Mouse (Mus musculus) kidney, embryonic 14.5 days (tissue): ENCODE measurements around the gene Cend1. TPM values are rescaled to one million over a fixed set of nuclear protein-coding genes. Genes with fewer than 3 reads are reported as not detected.
A peak's percentile ranks its signal among the peaks of the same experiment; 100 is the strongest.

Experiments used
- ATAC-seq: fragments of 200-750 bp; cut with Nextera tagmentation; 2 replicates; pipeline ENCODE4 v1.8.0; 2017; ENCODE audit warnings: moderate number of reproducible peaks, mild to moderate bottlenecking, moderate TSS enrichment, moderate library complexity; ENCODE audit not compliant: low FRiP score, low TSS enrichment
- H3K27ac ChIP-seq: fragments of 300-500 bp; sonication (generic); 2 replicates; pipeline ENCODE4 v1.5.1; 2014; ENCODE audit warnings: low read depth, mild to moderate bottlenecking, low read length, moderate library complexity, mixed read lengths
- H3K27me3 ChIP-seq: fragments of 300-500 bp; sonication (generic); 2 replicates; pipeline ENCODE4 v1.6.1; 2014; ENCODE audit warnings: mild to moderate bottlenecking, low read length; ENCODE audit not compliant: control insufficient read depth, insufficient read depth
- H3K36me3 ChIP-seq: fragments of 300-500 bp; sonication (generic); 2 replicates; pipeline ENCODE4 v1.6.1; 2014; ENCODE audit warnings: low read length, mixed read lengths; ENCODE audit not compliant: control insufficient read depth, insufficient read depth
- H3K4me1 ChIP-seq: fragments of 300-500 bp; sonication (generic); 2 replicates; pipeline ENCODE4 v1.6.1; 2014; ENCODE audit warnings: low read length, mixed read lengths; ENCODE audit not compliant: control insufficient read depth, insufficient read depth
- H3K4me2 ChIP-seq: fragments of 300-500 bp; sonication (generic); replicated peaks from 2 replicates; pipeline ENCODE4 v1.6.1; 2014; ENCODE audit warnings: low read depth, mild to moderate bottlenecking, low read length
- H3K4me3 ChIP-seq: fragments of 300-500 bp; sonication (generic); 2 replicates; pipeline ENCODE4 v1.5.1; 2014; ENCODE audit warnings: mild to moderate bottlenecking, low read length
- H3K9ac ChIP-seq: fragments of 300-500 bp; sonication (generic); 2 replicates; pipeline ENCODE4 v1.6.1; 2014; ENCODE audit warnings: low read depth, mild to moderate bottlenecking, low read length, moderate library complexity
- H3K9me3 ChIP-seq: fragments of 300-500 bp; sonication (generic); 2 replicates; pipeline ENCODE4 v1.6.1; 2016; ENCODE audit warnings: low read length; ENCODE audit not compliant: control insufficient read depth
- WGBS: fragments of 180-500 bp; shearing (Covaris S2); extraction: QIAGEN DNeasy Blood & Tissue Kit; methylation state at CpG from one replicate; pipeline ENCODE4 v1.1.7; 2014; 5-methylcytosine and 5-hydroxymethylcytosine counted together
- polyA plus RNA-seq: library from polyadenylated mRNA; unstranded; fragments of >200 nt; fragmentation: Nextera tagmentation; extraction: Ambion mirVana; gene quantifications from 2 replicates; pipeline ENCODE4 v1.2.1, GENCODE M21; 2014

The Cend1 gene
- polyA plus RNA-seq, 1 experiment from 2014 or later: 0.46 TPM

DNA sequence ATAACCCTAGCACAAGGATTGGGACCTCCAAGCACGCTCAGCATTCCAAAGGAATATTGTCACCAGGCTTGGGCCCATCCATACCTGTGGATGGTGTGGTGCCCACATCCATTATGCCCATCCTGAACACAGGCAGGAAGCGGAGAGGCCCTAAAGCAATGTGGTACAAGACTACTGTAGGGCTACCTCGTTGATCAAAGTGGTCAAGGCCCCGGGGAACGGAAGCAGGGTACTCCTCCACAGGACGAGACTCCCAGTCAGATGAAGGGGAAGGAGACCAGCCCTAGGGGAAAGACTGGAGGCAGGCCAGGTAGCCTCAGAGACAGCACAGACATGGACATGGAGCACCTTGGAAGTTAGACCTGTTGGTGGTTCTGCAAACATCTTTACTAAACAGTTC, 43.5 kb upstream of the Cend1 start:
- no peak for ATAC-seq
- Histone ChIP-seq H3K9ac (peak overlapping the region; percentile 23; the same call in 1 of the 2 replicates), H3K4me3 (no peak overlapping the region), H3K4me1 (peaks cover 52% of the 10 kb centered on the region), H3K36me3 (peaks cover 36% of the 10 kb centered on the region), H3K27me3 (no peaks in the 10 kb centered on the region), H3K4me2 (no peak overlapping the region), H3K9me3 (no peaks in the 10 kb centered on the region), H3K27ac (no peak overlapping the region)
- WGBS: 84% methylated on average over 6 of the region's 6 CpGs

- Histone ChIP-seq H3K4me1 (peaks cover 47% of the 10 kb centered on the region), H3K9ac (peak overlapping the region; percentile 12; the same call in 1 of the 2 replicates), H3K4me2 (no peak overlapping the region), H3K4me3 (no peak overlapping the region), H3K27me3 (no peaks in the 10 kb centered on the region), H3K27ac (no peak overlapping the region), H3K36me3 (peaks cover 36% of the 10 kb centered on the region), H3K9me3 (no peaks in the 10 kb centered on the region)
- ATAC-seq: no peak
- WGBS: 84% methylated on average over 6 of the region's 6 CpGs
Measured at GRCm38 (mm10) chr7:141472226-141472625, 42.9 kb upstream of the Cend1 start.

- H3K27ac ChIP-seq: no peak overlapping the region
- H3K9ac ChIP-seq: no peak overlapping the region
- ATAC-seq: no peak
- H3K4me1 ChIP-seq: peaks cover 43% of the 10 kb centered on the region
- peaks cover 36% of the 10 kb centered on the region for H3K36me3 ChIP-seq
- 92% methylated on average over 1 of the region's 1 CpGs for WGBS
- no peaks in the 10 kb centered on the region for H3K9me3 ChIP-seq
- no peak overlapping the region for H3K4me2 ChIP-seq
- H3K27me3 ChIP-seq: 0 out of 2 replicates have a peak, but pooled peaks cover 4% of the 10 kb centered on the region
- H3K4me3 ChIP-seq: no peak overlapping the region
Measured at GRCm38 (mm10) chr7:141471236-141471635, 41.9 kb upstream of the Cend1 start.

GRCm38 (mm10) chr7:141470637-141470944, 41.3 kb upstream of the Cend1 start:
- Histone ChIP-seq H3K9ac (no peak overlapping the region), H3K36me3 (peaks cover 36% of the 10 kb centered on the region), H3K9me3 (no peaks in the 10 kb centered on the region), H3K4me1 (peaks cover 38% of the 10 kb centered on the region), H3K27me3 (peaks cover 4% of the 10 kb centered on the region; the same call in 1 of the 2 replicates), H3K27ac (no peak overlapping the region), H3K4me3 (no peak overlapping the region), H3K4me2 (no peak overlapping the region)
- WGBS: 95% methylated on average over 10 of the region's 10 CpGs
- no peak for ATAC-seq

DNA sequence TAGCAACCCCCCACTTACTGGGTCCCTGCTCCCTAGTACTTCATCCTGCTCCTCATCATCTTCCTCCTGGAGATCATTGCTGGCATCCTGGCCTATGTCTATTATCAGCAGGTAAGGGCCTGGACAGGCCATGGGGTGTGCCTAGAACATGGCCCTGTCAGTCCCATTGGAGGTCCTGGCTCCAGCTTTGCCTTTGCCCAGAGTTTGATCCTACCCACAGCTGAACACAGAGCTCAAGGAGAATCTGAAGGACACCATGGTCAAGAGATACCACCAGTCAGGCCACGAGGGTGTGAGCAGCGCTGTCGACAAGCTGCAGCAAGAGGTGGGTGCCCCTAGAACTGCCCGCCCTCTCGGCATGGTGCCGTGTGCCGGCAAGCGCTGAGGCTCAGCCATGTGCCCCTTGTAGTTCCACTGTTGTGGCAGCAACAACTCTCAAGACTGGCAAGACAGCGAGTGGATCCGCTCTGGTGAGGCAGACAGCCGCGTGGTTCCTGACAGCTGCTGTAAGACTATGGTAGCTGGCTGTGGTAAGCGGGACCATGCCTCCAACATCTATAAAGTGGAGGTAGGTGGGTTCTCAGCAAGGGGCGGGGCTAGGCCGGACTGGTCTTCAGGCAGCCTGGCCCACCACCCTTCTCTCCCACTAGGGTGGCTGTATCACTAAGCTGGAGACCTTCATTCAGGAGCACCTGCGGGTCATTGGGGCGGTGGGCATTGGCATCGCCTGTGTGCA, 40.8 kb upstream of the Cend1 start:
- no peak for ATAC-seq
- Histone ChIP-seq H3K9ac (no peak overlapping the region; the same call in 1 of the 2 replicates), H3K36me3 (peaks cover 36% of the 10 kb centered on the region), H3K9me3 (no peaks in the 10 kb centered on the region), H3K27ac (peak overlapping the region; percentile 87; the same call in 1 of the 2 replicates), H3K27me3 (peaks cover 8% of the 10 kb centered on the region; the same call in 1 of the 2 replicates), H3K4me2 (peak overlapping the region; percentile 52), H3K4me1 (peaks cover 43% of the 10 kb centered on the region), H3K4me3 (peak overlapping the region; percentile 57; the same call in 1 of the 2 replicates)
- WGBS: 91% methylated on average over 18 of the region's 18 CpGs

GRCm38 (mm10) chr7:141469352-141469751, 40.1 kb upstream of the Cend1 start:
- H3K27ac ChIP-seq: peak overlapping the region; percentile 87
- H3K36me3 ChIP-seq: peaks cover 36% of the 10 kb centered on the region
- H3K9me3 ChIP-seq: no peaks in the 10 kb centered on the region
- peak overlapping the region; percentile 71; the same call in 1 of the 2 replicates for H3K9ac ChIP-seq
- ATAC-seq: no peak
- WGBS: 54% methylated on average over 6 of the region's 6 CpGs
- H3K4me1 ChIP-seq: peaks cover 49% of the 10 kb centered on the region
- H3K27me3 ChIP-seq: peaks cover 14% of the 10 kb centered on the region
- peak overlapping the region; percentile 52 for H3K4me2 ChIP-seq
- H3K4me3 ChIP-seq: peak overlapping the region; percentile 57; the same call in 1 of the 2 replicates

- peak overlapping the region; percentile 52 for H3K4me2 ChIP-seq
- 13% methylated on average over 8 of the region's 8 CpGs for WGBS
- H3K27ac ChIP-seq: peak overlapping the region; percentile 87
- peaks cover 44% of the 10 kb centered on the region for H3K4me1 ChIP-seq
- H3K36me3 ChIP-seq: peaks cover 36% of the 10 kb centered on the region
- peaks cover 20% of the 10 kb centered on the region for H3K27me3 ChIP-seq
- H3K4me3 ChIP-seq: peak overlapping the region; percentile 57
- peak overlapping the region; percentile 71 for H3K9ac ChIP-seq
- no peaks in the 10 kb centered on the region for H3K9me3 ChIP-seq
- ATAC-seq: peak; percentile 75
Measured at GRCm38 (mm10) chr7:141468522-141469211, 39.4 kb upstream of the Cend1 start.

GRCm38 (mm10) chr7:141468164-141468521, 38.9 kb upstream of the Cend1 start:
- Histone ChIP-seq H3K27ac (peak overlapping the region; percentile 87), H3K4me1 (peaks cover 39% of the 10 kb centered on the region), H3K36me3 (peaks cover 36% of the 10 kb centered on the region), H3K9ac (peak overlapping the region; percentile 71), H3K27me3 (peaks cover 26% of the 10 kb centered on the region), H3K4me3 (peak overlapping the region; percentile 57), H3K9me3 (no peaks in the 10 kb centered on the region), H3K4me2 (peak overlapping the region; percentile 52)
- peak; percentile 13; the same call in 1 of the 2 replicates for ATAC-seq
- 8% methylated on average over 5 of the region's 5 CpGs for WGBS
